Mouse (Mus musculus) stomach, postnatal 0 days (tissue): Measurements from ENCODE around the gene Ghdc.
"Not testable (repeated sequence)": the region's sequence is repeated elsewhere in the genome, so short reads cannot be mapped to it uniquely, and the experiment has no call there.

Experiments used
- CTCF ChIP-seq: IDR thresholded peaks from 2 replicates; pipeline ENCODE4 v1.5.1; 2016; ENCODE audit warnings: antibody characterized with exemption, low read depth, mild to moderate bottlenecking, moderate library complexity
- EP300 ChIP-seq: optimal IDR thresholded peaks from 2 replicates; pipeline ENCODE3; 2016; ENCODE audit warnings: antibody characterized with exemption

GRCm38 (mm10) chr11:100790644-100791043 is 19.9 kb upstream of the Ghdc start:
- TF ChIP-seq CTCF, EP300: not testable (repeated sequence)
